Mouse (Mus musculus): Measurements from ENCODE around the gene Cntn6.

Cntn6 gene

DNA sequence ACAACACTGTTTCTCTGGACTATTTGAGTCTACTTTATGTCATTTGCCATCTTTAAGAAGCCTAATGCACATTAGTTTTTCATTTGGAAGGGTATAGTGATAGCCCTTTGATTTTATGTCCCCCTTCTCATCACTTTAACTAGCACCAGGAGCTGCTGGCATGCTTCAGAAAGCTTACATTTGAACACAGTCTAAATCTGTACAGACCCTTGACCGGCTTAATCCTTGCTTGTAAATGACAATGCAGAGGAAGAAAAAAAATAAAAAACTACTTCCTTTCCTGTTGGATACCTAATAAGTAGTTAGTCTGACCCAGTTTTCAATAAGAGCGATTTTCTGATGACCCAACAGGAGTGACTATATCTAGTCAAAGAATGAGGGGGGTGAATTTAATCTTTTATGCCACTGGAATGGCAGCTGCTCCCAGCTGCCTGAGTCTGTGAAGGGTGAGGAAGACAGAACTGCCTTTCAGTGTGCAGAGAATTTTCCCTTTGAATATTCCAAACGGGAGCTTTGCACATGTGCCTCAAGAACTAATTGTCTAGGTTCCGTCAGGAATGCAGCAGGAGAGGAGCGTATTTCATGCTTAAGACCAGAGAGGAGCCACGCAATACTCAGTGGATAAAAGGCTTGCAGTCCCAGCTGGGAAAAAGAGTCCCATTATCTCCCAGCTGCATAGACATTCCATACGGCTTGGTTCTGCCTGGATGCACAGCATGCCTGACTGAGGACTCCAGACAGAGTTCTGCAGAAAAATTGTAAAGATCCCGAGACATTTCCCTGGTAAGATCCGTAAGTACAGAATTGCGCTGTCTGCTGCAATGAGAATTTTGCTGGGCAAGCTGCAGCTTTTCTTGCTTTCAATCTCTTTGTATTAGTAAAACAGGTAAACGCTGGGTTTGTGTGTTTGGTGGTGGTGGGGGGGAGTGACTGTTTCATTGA is at the start of gene Cntn6:
Gene Cntn6 (plus strand): TSS at position 301 of the 942 bp plus-strand sequence.
- ChIA-PET POLR2A (no interaction called here), CTCF (no interaction called here)

DNA sequence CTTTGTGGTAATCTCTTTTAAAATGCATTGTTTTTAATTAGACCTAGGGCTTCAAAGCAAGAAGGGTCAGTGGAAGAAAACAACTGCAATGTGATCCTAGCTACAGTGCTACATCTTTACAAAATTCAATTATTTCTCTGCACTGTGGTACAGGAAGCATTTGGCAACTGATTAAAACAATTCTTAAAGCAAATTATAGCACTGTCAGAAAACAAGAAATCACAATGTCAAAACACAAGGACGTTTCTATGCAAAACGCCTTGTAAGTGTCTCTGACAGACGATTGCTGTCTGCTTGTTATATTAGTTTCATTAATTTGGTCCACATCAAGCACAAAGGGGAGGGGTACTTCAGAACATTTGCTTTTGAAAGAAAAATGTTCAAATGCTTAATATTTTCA is 48.9 kb upstream of the Cntn6 start:
- ChIA-PET POLR2A (no interaction called here), CTCF (no interaction called here)

DNA sequence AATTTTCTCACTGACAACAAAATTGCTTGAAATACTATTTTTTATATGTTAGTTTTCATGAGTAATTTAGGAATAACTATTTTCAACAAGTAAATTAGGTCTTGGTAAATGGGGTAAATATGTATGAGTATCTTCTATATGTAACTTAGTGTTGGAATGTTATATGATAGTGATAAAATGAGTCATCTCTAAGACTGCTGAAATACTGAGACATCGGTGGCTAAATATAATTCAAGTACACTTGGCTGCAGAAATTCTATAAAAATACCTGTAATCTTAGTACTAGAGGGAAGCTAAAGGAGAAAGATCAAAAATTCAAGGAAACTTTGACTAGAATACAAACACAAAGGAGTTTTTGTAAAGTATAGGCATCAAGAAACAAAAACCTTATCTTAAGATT is 21.9 kb upstream of the Cntn6 start:
- ChIA-PET CTCF (no interaction called here), POLR2A (no interaction called here)

DNA sequence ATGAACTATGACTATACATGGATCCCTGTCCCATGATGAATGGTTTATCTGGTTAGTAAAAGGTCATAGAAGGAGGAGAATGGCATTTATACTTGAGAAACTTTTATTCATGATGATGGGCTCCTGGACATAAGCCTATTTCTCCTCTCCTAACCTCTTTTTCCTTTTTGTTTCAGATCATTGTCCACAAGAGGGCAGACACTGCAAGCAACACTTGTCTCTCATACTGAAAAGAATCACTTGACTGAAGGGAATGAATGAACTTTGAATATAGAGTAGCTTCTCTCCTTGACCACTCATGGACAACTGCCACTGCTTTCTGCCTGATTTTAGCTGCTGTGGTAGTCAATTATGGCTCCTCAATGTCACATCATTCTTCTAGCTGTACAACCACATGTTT is 13.3 kb upstream of the Cntn6 start:
- CTCF ChIA-PET, result no interaction called here
- POLR2A ChIA-PET, result no interaction called here

DNA sequence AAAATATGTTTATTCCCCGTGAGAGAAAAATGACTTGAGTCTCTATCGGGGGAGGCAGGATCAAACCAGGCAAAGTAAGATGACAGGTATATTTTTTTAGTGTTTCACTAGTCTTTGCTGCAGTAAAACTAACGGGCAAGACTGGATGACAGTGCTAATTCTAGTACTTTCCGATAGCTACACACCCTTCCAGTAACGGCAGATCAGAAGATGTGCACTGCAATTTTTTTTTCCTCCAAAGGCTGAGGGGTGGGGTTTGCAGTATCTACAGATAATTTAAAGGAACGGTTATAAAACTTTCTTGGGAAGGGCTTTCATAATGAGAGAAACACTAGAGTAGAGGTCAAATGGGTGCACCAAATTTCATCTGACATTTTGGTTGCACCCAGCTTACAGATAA is 869 bp downstream of the Cntn6 start:
- POLR2A ChIA-PET, result interaction anchor here in 1 of 4 experiments (0.6 kb wide), 1 partner anchor 471 kb away, joined by 3 read pairs; no protein-coding TSS in a partner anchor

DNA sequence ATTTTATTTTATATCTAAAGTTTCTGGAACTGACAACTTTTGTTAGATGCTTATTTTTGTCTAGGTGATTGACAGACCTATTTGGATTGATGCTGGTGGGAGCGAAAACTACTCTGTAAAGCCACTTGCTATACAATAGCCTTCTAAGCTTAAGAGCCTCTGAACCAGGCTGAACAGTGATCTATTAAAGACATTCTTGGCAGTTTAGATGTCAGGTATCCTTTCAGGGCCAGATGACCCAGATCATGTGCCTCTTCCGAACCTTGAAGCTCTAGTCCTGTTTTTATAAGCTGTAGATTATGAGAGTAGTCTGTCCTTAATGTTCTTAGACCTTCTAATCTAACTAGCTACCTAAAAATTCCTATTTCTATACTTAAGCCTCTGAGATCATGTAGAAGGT is 3.2 kb downstream of the Cntn6 start:
- CTCF ChIA-PET, result no interaction called here
- POLR2A ChIA-PET, result no interaction called here

More for the DNA sequence above, 869 bp downstream of the Cntn6 start:
- CTCF ChIA-PET, result no interaction called here

DNA sequence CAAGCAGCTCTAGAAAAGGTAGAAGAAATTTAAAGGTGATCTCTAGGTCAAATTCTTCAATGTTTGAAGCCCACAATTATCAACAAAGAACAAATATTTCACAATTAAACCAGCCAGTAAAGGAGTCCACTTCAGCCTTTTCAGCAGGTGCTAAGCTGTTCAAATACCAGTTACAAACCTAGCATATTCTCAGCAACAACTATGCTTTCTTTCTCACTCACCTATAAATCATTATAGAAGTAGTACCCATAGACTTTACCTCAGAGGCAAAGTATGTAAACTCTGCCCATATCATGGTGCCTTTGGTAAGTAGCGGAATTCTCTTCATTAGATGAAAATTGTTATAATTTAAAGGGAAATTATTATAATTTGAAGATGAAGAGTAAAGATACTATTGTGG is 71.4 kb downstream of the Cntn6 start:
- ChIA-PET POLR2A (no interaction called here), CTCF (no interaction called here)

DNA sequence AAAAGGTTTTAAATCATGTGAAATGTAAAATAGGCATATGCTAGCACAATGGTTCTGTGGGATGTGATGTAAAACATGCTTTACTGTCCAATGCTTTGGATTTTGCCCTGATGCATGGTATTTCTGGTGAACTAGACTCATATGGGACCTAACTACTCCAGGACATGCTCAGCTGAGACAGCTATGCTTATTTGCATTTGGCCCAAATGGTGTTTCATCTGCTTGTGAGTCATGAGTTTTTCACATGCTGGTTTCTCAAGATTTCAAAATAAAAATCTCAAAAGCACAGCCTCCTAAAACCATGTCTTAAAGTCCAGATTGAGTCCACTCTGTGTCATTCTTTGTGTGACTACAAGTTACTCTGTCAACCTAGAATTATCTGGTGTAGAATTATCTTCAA is 77.0 kb downstream of the Cntn6 start:
- ChIA-PET POLR2A (no interaction called here), CTCF (no interaction called here)

- ChIA-PET CTCF (no interaction called here), POLR2A (no interaction called here)
These were observed 95.4 kb downstream of the Cntn6 start for GRCm38 (mm10) chr6:104588028-104588427.

DNA sequence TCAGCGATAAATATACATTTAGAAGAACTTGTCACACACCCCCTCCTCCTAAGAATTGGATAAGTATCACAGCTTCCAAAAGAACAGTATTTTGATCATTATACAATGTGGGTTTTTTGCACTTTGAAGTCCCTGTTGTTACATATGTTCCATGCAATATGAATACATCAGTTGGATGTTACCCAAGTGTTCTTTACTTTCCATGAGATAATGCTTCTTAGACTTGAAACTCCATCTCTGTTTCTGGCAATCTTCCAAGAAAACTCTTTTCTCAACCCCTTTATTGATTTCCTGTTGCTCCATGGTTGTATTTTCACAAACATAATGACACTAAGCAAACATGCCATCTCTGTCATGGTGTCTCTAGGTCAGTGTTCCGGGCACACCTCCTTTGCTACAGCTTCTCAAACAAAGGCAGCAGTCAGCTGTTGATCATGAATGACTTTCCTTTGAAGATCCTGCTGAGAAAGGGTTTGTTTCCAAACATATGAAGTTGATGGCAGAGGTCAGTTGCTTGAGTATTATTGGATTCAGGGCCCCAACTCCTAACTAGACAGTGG is 108.3 kb downstream of the Cntn6 start:
- CTCF ChIA-PET, result no interaction called here
- POLR2A ChIA-PET, result no interaction called here

DNA sequence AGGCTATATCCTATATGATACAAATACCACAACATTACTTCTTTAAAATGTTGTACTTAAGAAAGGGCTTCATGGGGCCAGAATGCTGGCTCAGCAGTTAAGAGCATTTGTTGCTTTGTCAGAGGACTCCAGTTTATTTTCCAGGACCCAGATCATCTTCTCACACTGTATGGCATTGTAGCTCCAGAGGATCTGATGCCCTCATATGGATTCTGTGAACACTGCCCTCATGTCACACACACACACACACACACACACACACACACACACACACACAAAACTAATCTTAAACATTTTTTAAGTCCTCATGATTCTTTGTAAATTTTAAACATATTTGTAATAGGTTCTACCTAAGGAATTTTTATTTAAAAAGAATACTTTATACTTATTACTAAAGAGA is 110.3 kb downstream of the Cntn6 start:
- ChIA-PET CTCF (no interaction called here), POLR2A (no interaction called here)

DNA sequence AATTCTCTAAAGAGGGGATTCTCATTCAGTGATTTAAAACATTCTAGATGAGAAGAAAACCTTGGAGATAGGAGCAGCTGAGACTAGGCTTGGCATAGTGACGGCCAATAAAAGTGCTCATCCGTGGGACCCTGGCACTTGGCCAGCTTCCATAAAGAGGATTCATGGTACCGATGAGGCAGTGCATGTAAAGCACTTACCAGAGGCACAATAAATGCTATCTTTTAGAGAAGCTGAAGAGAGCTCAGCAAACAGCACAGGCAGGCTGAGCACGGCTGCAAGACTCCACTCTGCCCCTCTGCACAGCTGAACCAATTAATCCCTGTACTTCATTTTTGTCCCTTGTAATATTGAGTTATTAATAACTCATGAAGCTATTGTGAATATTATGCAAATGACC is 110.8 kb downstream of the Cntn6 start:
- ChIA-PET CTCF (no interaction called here), POLR2A (no interaction called here)

DNA sequence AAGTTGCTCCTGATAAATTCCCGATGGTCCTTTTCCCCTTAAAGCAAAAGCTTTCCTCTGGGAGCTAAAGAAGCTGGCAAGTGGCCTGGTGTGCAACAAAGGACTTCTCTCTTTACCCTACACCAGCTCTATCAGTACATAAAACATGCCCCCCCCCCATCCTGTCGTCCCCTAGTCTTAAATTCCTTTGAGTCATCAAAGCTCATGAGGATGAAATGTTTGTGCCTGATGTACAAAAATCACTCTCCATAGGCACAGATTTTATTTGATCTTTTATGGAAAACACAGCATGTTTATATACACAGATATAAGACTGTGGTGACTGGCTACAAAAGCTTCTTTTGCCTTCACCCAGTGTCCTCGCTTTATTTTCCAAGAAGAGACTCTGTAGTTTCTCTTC is 112.6 kb downstream of the Cntn6 start:
- CTCF ChIA-PET, result no interaction called here
- POLR2A ChIA-PET, result no interaction called here

DNA sequence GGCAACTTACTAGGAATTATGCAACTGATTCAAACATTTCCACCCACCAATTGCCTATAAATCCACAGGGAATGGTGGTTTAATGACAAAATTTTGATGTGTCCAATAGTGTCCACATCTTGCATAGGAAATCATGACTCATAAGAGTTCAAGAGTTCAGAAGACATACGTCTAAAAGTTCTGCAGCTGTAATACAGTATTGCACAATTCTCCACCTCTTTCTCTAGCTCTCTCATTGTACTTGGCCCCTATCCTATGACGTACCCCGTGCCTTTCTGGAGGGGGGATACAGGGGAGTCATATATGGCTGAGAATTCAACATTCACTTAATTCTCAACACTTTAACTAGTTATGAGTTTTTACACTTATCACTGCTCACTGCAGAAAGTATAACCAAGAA is 160.9 kb downstream of the Cntn6 start:
- ChIA-PET POLR2A (no interaction called here), CTCF (no interaction called here)

- CTCF ChIA-PET, result no interaction called here
- POLR2A ChIA-PET, result interaction anchor here in 1 of 4 experiments (0.6 kb wide), 1 partner anchor 623 kb away, joined by 3 read pairs; no protein-coding TSS in a partner anchor
These were observed 176.1 kb downstream of the Cntn6 start for GRCm38 (mm10) chr6:104668701-104669100.

DNA sequence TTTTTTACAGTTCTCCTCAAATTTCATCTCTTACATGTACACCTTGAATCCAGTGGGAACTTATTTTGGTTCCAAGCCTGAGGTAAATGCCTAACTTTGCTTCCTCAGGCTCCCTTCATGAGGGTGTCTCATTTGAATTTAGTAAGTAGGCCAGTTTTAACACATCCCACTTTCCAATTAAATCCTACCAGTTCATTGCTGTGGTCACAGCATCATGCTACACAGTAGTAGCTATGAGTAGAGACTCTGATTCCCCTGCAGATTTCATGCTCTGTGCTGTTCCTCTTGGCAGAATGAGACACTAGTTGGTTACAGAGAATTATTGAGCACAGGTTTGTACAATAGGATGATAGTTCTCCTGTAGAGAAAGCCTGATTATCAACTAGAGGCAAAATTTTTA is 181.7 kb downstream of the Cntn6 start:
- POLR2A ChIA-PET, result interaction anchor here in 1 of 4 experiments (0.6 kb wide), 1 partner anchor 22 kb away, joined by 3 read pairs; no protein-coding TSS in a partner anchor
- CTCF ChIA-PET, result no interaction called here

GRCm38 (mm10) chr6:104679809-104680495 is 187.4 kb downstream of the Cntn6 start:
- POLR2A ChIA-PET, result no interaction called here
- CTCF ChIA-PET, result no interaction called here

- ChIA-PET POLR2A (no interaction called here), CTCF (no interaction called here)
These were observed 195.4 kb downstream of the Cntn6 start for GRCm38 (mm10) chr6:104687980-104688379.

DNA sequence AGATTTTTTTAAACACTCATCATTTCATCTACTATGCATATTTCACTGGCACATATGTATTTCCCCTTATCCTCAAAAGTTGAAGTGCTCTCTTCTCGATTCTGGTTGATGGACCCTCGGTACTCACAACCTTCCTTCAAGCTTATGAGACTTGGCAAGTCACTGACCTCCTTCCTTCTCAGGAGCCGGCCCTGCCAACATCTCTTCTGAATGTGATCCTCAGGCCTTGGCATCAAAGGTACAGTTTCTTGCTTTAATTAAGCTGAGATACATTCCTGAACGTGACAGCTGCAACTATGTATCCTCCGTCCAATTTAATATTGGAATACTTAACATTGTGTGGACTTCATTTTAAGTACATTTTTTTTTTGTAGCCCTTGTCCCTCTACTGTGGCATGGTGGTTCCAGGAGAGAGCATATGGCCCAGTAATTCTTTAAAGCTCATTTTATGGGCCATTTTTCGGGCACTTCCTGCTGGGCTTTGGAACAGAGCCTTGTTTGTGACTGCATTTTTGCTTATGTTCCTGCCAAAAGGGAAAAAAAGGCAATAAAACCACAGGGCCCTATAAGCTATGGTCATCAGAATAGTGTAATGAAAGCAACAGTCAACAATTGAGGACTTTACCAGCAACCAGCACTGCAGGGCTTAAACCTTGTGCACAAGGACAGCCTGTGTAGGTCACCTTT is 196.0 kb downstream of the Cntn6 start:
- CTCF ChIA-PET, result no interaction called here
- POLR2A ChIA-PET, result no interaction called here

DNA sequence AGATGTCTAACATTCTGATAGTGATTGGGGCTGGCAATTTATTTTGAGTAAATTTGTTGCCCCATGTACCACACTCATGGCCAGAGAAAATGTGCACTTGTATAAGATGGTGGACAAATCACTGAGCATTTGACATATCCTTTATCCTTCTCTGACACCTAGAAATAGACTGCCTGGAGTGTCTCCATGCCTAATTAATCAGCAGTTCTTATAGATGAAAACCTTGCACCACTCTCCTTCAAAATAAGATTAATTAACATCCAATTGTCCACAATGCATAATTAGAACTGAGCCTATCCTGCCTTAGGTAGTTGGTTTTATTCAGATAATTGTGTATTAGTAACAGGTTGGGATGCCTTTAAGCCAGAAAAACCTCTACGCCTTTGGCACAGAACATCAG is 236.0 kb downstream of the Cntn6 start:
- POLR2A ChIA-PET, result no interaction called here
- CTCF ChIA-PET, result no interaction called here

DNA sequence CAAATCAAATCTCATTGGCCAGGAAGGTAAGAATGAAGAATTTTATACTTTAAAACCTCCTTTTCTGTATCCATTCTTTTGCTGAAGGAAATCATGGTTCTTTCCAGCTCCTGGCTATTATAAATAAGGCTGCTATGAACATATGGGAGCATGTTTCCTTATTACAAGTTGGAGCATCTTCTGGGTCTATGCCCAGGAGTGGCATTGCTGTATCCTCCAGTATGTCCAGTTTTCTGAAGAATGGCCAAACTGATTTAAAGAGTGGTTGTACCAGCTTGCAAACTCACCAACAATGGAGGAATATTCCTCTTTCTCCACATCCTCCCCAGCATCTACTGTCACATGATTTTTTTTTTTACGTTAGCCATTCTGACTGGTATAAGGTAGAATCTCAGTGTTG is 241.7 kb downstream of the Cntn6 start:
- POLR2A ChIA-PET, result no interaction called here
- CTCF ChIA-PET, result no interaction called here

All from embryonic stem cell, embryonic (primary cell).